Comparison of ENCODE assay signal across 12 mouse cellular contexts in the genomic region with DNA sequence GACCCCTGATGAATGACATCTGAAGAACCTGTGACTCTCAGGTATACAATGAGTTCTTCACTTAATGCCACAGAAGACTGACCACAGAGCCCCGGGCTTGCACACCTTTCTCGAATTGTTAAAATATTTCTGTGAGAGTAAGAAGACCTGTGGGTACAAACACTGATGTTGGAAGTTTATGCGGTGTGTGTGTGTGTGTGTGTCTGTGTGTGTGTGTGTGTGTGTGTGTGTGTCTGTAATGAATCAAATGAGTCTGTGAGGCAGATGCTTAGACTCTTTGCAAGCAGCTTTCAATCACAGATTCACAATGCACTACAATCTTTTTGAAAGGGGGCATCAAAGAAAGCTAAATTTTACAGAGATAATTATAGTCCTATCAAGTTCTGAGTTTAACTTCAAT.
"Had no signal": no experiment of that assay in that cellular context is flagged by ENCODE, and none has a peak within 500 bp of the region (broad histone marks: within the 10 kb centered on the region; RNA-seq: fewer than 3 reads in every experiment).

No protein-coding gene starts in this region.

- H3K4me1 ChIP-seq: limb, embryonic 12.5 days; liver, embryonic 13.5 days; lung, embryonic 15.5 days; neural tube, embryonic 15.5 days had no signal

- H3K9ac ChIP-seq: limb, embryonic 12.5 days; liver, embryonic 13.5 days; liver, postnatal 0 days; lung, embryonic 15.5 days; neural tube, embryonic 15.5 days had no signal

- H3K36me3 ChIP-seq: limb, embryonic 12.5 days; liver, embryonic 13.5 days; lung, embryonic 15.5 days; neural tube, embryonic 15.5 days had no signal

- H3K27ac ChIP-seq: kidney, postnatal 0 days; limb, embryonic 12.5 days; liver, embryonic 13.5 days; lung, embryonic 15.5 days; neural tube, embryonic 15.5 days had no signal

- ATAC-seq: liver, postnatal 0 days had no signal

- H3K27me3 ChIP-seq: limb, embryonic 12.5 days; liver, embryonic 13.5 days; lung, embryonic 15.5 days; neural tube, embryonic 15.5 days had no signal

- H3K4me2 ChIP-seq: limb, embryonic 12.5 days; liver, embryonic 13.5 days; lung, embryonic 15.5 days; neural tube, embryonic 15.5 days had no signal

- H3K9me3 ChIP-seq: liver, embryonic 13.5 days; lung, embryonic 15.5 days; neural tube, embryonic 15.5 days had no signal

- H3K4me3 ChIP-seq: limb, embryonic 12.5 days; liver, embryonic 13.5 days; lung, embryonic 15.5 days; myocyte; neural tube, embryonic 15.5 days had no signal

- DNase-seq: liver; liver, embryonic 13.5 days; liver, postnatal 0 days; lung, postnatal 14 days; right cerebral cortex, adult 18-20 months; right cerebral cortex, postnatal 25 days; thymus, postnatal 4 days had no signal
